Mouse (Mus musculus) small intestine, adult 2 months (tissue): ENCODE data around the gene Akap13.

ENCODE experiments used
- CTCF ChIP-seq: fragments of 200-500 bp; IDR thresholded peaks from 2 replicates; pipeline ENCODE4 v1.5.1; 2012; ENCODE audit warnings: low read depth, mild to moderate bottlenecking, control low read depth, inconsistent platforms, low read length, moderate library complexity, mixed read lengths; ENCODE audit not compliant: insufficient replicate concordance, insufficient read length; ENCODE audit errors: extremely low read depth
- POLR2A ChIP-seq: fragments of 200-500 bp; IDR thresholded peaks from 2 replicates; pipeline ENCODE4 v1.6.1; 2012; ENCODE audit warnings: low read depth, mild to moderate bottlenecking, control low read depth, inconsistent platforms, low read length, moderate library complexity

GRCm38 (mm10) chr7:75780812-75781211 lies 325.5 kb downstream of the Akap13 start:
- TF ChIP-seq CTCF: no peak
- no peak for TF ChIP-seq POLR2A
